Mouse (Mus musculus): ENCODE measurements around the gene Cadps2. TPM values are rescaled to one million over a fixed set of nuclear protein-coding genes. Genes with fewer than 3 reads are reported as not detected.

The Cadps2 gene
- polyA plus RNA-seq, 2 experiments = 2.6 TPM

DNA sequence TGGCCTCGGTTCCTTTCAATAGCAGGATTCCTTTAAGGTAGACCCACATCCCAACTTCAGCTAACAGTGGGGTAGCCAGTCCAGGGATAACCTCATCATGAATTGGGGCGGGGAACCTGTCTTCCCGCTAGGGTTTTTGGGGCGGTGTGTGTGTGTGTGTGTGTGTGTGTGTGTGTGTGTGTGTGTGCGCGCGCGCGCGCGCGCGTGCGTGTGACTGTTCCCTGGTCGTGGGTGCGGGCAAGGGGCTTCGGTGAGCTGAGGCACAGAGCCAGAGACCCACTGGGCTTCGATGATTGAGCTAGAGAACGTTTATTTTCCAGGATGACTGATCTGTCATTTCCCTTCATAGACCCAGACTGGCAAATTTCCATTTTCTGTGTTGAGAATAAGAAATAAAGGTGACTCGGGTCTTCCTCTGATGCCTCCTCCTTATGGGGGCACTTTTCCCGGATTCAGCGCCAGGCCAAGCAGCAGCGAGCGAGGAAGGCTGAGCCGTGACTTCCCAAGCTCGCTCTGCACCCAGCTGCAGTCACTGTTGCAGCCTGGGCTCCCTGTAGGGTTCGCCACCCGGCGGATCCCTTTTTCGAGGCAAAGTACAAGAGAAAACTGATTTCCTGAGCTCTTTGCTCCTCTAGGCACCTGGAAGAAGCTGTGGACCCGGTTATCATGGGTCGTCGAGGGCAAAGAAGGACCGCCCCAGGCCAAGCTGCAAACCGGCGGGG lies 579.0 kb downstream of the Cadps2 start:
- ATAC-seq (ENCODE audit: low FRiP score, low read depth) (no peak), DNase-seq (ENCODE audit: low spot score) (no peak)

DNA sequence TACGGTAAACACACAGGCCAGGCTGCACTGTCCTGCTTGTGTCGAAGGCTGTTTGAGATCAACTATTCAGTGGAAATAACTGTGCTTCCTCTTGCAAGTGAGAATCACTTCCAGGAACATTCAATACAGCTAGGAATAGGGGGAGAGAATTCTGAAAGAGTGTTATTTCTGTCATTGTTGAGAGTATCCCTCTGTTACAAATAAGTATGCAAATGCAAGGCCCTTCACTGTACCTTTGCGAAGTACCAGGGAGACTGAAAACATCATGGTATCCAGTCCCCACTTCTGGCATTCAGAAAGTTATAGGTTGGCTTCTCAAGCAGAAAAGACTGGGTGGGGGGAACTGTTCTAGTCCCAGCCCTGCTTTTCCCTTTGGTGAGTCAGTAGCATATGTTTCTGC lies 581.2 kb downstream of the Cadps2 start:
- ATAC-seq (ENCODE audit: low FRiP score, low read depth) = no peak
- H3K9me3 ChIP-seq (ENCODE audit: control insufficient read depth, low read length) = no peaks in the 10 kb centered on the region
- TF ChIP-seq POLR2A (IDR thresholded peaks at IDR 0.05; ENCODE audit: borderline replicate concordance, extremely low read depth, insufficient read depth, insufficient read length) = no peak

More for the DNA sequence above, 579.0 kb downstream of the Cadps2 start:
- H3K9ac ChIP-seq (ENCODE audit: low read depth, low read length, severe bottlenecking) = no peak overlapping the region
- H3K9me3 ChIP-seq (ENCODE audit: control insufficient read depth, low read length) = no peaks in the 10 kb centered on the region
- peak overlapping the region; percentile 19 for H3K4me3 ChIP-seq (replicated peaks; ENCODE audit: low read length)
- TF ChIP-seq POLR2A (IDR thresholded peaks at IDR 0.05; ENCODE audit: borderline replicate concordance, extremely low read depth, insufficient read depth, insufficient read length) = no peak
- H3K4me2 ChIP-seq (replicated peaks; ENCODE audit: low read depth, low read length, severe bottlenecking) = peak overlapping the region; percentile 34
- WGBS = under 1% methylated on average over 30 of the region's 36 CpGs
- H3K4me1 ChIP-seq (ENCODE audit: control insufficient read depth, insufficient read depth, low read length) = peaks cover 5% of the 10 kb centered on the region; the same call in 1 of the 2 replicates
- H3K27ac ChIP-seq (replicated peaks; ENCODE audit: low read depth, low read length) = no peak overlapping the region
- H3K36me3 ChIP-seq (ENCODE audit: control insufficient read depth, insufficient read depth, low read length) = no peaks in the 10 kb centered on the region
- peaks cover 71% of the 10 kb centered on the region for H3K27me3 ChIP-seq (ENCODE audit: control insufficient read depth, insufficient read depth, low read length)

DNA sequence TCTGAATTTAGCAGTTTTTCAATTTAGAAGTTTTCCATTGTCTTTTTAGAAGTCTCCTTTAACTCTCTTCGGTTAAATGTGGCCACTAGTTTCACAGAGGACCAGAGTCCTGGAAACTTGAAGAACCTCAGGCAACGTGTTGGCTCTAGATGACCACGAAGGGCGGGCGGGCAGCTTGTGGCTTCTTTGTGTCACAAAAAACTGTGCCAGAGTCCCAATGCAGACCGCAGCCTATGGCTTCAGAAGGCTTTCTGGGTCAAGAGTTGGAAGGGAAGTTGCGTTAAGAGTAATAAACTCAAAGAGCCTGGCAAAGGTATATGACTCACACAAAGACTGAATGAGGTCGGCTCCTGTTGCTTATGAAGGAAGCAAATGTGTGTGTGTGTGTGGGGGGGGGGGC lies 584.1 kb downstream of the Cadps2 start:
- Histone ChIP-seq H3K9me3 (ENCODE audit: control insufficient read depth, low read length) (no peaks in the 10 kb centered on the region), H3K4me2 (replicated peaks; ENCODE audit: low read depth, low read length, severe bottlenecking) (no peak overlapping the region), H3K4me1 (ENCODE audit: control insufficient read depth, insufficient read depth, low read length) (peaks cover 6% of the 10 kb centered on the region), H3K27me3 (ENCODE audit: control insufficient read depth, insufficient read depth, low read length) (peaks cover 91% of the 10 kb centered on the region), H3K27ac (replicated peaks; ENCODE audit: low read depth, low read length) (no peak overlapping the region), H3K36me3 (ENCODE audit: control insufficient read depth, insufficient read depth, low read length) (no peaks in the 10 kb centered on the region), H3K4me3 (replicated peaks; ENCODE audit: low read length) (no peak overlapping the region), H3K9ac (ENCODE audit: low read depth, low read length, severe bottlenecking) (no peak overlapping the region)
- TF ChIP-seq POLR2A (IDR thresholded peaks at IDR 0.05; ENCODE audit: borderline replicate concordance, extremely low read depth, insufficient read depth, insufficient read length) = no peak
- DNase-seq (ENCODE audit: low spot score) (no peak), ATAC-seq (ENCODE audit: low FRiP score, low read depth) (no peak)
- 2% methylated on average over 8 of the region's 8 CpGs for WGBS

More for the DNA sequence above, 581.2 kb downstream of the Cadps2 start:
- H3K4me1 ChIP-seq (ENCODE audit: control insufficient read depth, insufficient read depth, low read length) = peaks cover 9% of the 10 kb centered on the region
- no peak overlapping the region for H3K9ac ChIP-seq (ENCODE audit: low read depth, low read length, severe bottlenecking)
- no peak overlapping the region for H3K4me3 ChIP-seq (replicated peaks; ENCODE audit: low read length)
- H3K36me3 ChIP-seq (ENCODE audit: control insufficient read depth, insufficient read depth, low read length) = no peaks in the 10 kb centered on the region
- peaks cover 86% of the 10 kb centered on the region for H3K27me3 ChIP-seq (ENCODE audit: control insufficient read depth, insufficient read depth, low read length)
- H3K27ac ChIP-seq (replicated peaks; ENCODE audit: low read depth, low read length) = no peak overlapping the region
- no peak for DNase-seq (ENCODE audit: low spot score)
- H3K4me2 ChIP-seq (replicated peaks; ENCODE audit: low read depth, low read length, severe bottlenecking) = no peak overlapping the region
- 17% methylated on average over 3 of the region's 3 CpGs for WGBS

DNA sequence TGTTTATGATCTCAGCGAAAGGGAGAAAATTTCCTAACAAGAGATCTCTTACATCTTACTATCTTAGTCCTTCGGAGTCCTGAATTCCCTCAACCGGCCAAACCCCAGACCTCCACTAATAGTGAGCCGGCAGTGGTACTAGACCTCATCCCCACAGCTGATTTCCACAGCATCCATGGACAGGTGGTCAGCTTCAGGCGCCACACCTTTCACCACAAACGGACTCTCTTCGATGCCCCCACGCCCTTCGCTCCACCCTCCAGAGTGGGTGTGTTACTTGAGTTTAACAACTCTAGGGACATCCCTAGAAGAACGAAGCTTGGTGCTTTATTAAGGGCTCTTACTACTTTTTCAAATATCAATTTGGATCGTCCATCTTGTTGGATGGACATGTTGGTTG lies 584.6 kb downstream of the Cadps2 start:
- Histone ChIP-seq H3K4me1 (ENCODE audit: control insufficient read depth, insufficient read depth, low read length) (peaks cover 6% of the 10 kb centered on the region; the same call in 1 of the 2 replicates), H3K4me2 (replicated peaks; ENCODE audit: low read depth, low read length, severe bottlenecking) (no peak overlapping the region), H3K27me3 (ENCODE audit: control insufficient read depth, insufficient read depth, low read length) (peaks cover 91% of the 10 kb centered on the region), H3K4me3 (replicated peaks; ENCODE audit: low read length) (no peak overlapping the region), H3K9ac (ENCODE audit: low read depth, low read length, severe bottlenecking) (no peak overlapping the region), H3K27ac (replicated peaks; ENCODE audit: low read depth, low read length) (no peak overlapping the region), H3K9me3 (ENCODE audit: control insufficient read depth, low read length) (no peaks in the 10 kb centered on the region), H3K36me3 (ENCODE audit: control insufficient read depth, insufficient read depth, low read length) (no peaks in the 10 kb centered on the region)
- DNase-seq (ENCODE audit: low spot score) (no peak), ATAC-seq (ENCODE audit: low FRiP score, low read depth) (no peak)
- TF ChIP-seq POLR2A (IDR thresholded peaks at IDR 0.05; ENCODE audit: borderline replicate concordance, extremely low read depth, insufficient read depth, insufficient read length) = no peak
- WGBS = 2% methylated on average over 11 of the region's 11 CpGs

DNA sequence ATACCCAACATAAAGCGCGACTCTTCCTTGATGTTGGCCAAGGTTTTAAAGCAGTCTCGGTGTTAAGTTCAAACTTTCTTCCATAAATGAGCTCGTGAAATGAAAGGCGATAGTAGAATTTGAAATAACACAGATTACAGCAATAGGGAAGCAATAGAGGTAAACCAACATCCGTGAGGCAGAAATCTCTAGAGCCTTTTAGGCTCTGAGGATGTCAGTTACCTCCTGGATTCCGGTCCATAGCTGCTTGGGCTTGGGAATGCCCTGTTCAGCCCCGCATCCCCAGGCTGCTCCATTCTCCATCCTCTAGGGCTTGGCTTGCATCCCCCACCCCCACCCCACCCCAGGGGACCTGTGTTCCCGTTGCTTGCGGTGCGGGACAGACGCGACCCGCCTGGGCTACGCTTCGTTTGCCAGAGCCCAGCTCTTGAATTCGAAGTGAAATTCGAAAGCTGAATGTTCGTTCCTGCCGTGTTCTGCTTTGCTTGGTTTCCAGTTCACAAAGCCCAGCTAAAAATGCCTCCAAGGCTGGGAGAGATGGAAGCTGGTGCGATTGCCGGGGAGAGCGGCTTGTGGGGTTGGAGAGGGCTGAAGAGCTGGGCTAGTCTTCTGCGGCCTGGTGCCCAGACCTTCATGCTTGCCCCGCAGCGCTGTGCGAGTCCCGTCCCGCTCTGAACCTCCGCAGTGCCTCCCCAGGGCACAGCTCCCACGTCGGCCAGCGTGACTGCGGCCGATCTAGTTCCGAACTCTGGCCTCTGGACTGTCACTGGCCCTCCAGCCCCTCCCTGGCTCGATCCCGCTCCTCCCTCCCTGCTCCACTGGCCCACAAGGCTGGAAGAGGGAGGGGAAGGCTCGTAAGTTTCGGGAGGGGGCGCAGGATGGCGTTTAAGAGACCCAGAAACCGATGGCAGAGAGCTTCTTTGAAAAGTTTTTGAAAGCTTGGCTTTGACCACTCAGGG lies 585.6 kb downstream of the Cadps2 start:
- ATAC-seq (ENCODE audit: low FRiP score, low read depth) (no peak), DNase-seq (ENCODE audit: low spot score) (no peak)
- H3K9ac ChIP-seq (ENCODE audit: low read depth, low read length, severe bottlenecking) = no peak overlapping the region
- H3K36me3 ChIP-seq (ENCODE audit: control insufficient read depth, insufficient read depth, low read length) = no peaks in the 10 kb centered on the region
- no peak for TF ChIP-seq POLR2A (IDR thresholded peaks at IDR 0.05; ENCODE audit: borderline replicate concordance, extremely low read depth, insufficient read depth, insufficient read length)
- H3K9me3 ChIP-seq (ENCODE audit: control insufficient read depth, low read length) = no peaks in the 10 kb centered on the region
- no peak overlapping the region for H3K27ac ChIP-seq (replicated peaks; ENCODE audit: low read depth, low read length)
- peak overlapping the region; percentile 20; the same call in 1 of the 2 replicates for H3K4me2 ChIP-seq (replicated peaks; ENCODE audit: low read depth, low read length, severe bottlenecking)
- WGBS = under 1% methylated on average over 42 of the region's 43 CpGs
- peaks cover 91% of the 10 kb centered on the region for H3K27me3 ChIP-seq (ENCODE audit: control insufficient read depth, insufficient read depth, low read length)
- peak overlapping the region; percentile 19 for H3K4me3 ChIP-seq (replicated peaks; ENCODE audit: low read length)
- H3K4me1 ChIP-seq (ENCODE audit: control insufficient read depth, insufficient read depth, low read length) = peaks cover 7% of the 10 kb centered on the region; the same call in 1 of the 2 replicates

All from limb, embryonic 14.5 days (tissue).